Mouse (Mus musculus): ENCODE data around the gene Smap2. TPM values are rescaled to one million over a fixed set of nuclear protein-coding genes. Genes with fewer than 3 reads are reported as not detected.
"Not testable (repeated sequence)": the region's sequence is repeated elsewhere in the genome, so short reads cannot be mapped to it uniquely, and the experiment has no call there.

The Smap2 gene
- total and polyA plus RNA-seq, 3 experiments: 20.1 to 110 (median 29.1) TPM

- no peak overlapping the region for H3K9ac ChIP-seq (ENCODE audit: insufficient read depth, low read depth)
- no peak overlapping the region for H3K4me2 ChIP-seq (ENCODE audit: insufficient read depth, low read depth, poor library complexity, severe bottlenecking)
- H3K79me2 ChIP-seq (replicated peaks; ENCODE audit: control insufficient read depth, extremely low read depth, insufficient read depth, poor library complexity, severe bottlenecking): no peaks in the 10 kb centered on the region
- DNase-seq (ENCODE audit: extremely low read depth): no peak
- no peaks in the 10 kb centered on the region for H3K27me3 ChIP-seq (replicated peaks)
- H3K4me1 ChIP-seq (ENCODE audit: control insufficient read depth in 1 of 2, insufficient read depth in 2 of 2): no peaks in the 10 kb centered on the region
- H3K9me3 ChIP-seq (replicated peaks; ENCODE audit: low read length): no peaks in the 10 kb centered on the region
- no peak overlapping the region for H3K4me3 ChIP-seq (replicated peaks in 1 of 3; ENCODE audit: low read depth in 2 of 3, low read length in 2 of 3, poor library complexity in 1 of 3)
- H3K27ac ChIP-seq (ENCODE audit: insufficient read depth, low read depth): no peak overlapping the region
- peaks cover 33 to 76% of the 10 kb centered on the region in 2 experiments for H3K36me3 ChIP-seq (replicated peaks in 1 of 2; ENCODE audit: control insufficient read depth in 1 of 2, insufficient read depth in 1 of 2, low read length in 1 of 2)
- TF ChIP-seq JUN (IDR thresholded peaks at IDR 0.05; ENCODE audit: insufficient read depth, low read depth, low read length) (no peak), PAX5 (IDR thresholded peaks at IDR 0.05; ENCODE audit: low read length) (no peak), KAT2A (IDR thresholded peaks at IDR 0.05; ENCODE audit: insufficient replicate concordance, low read length) (no peak), MXI1 (IDR thresholded peaks at IDR 0.05; ENCODE audit: low read depth, low read length) (no peak), RCOR1 (conservative IDR thresholded peaks at IDR 0.05; ENCODE audit: low read depth, low read length) (no peak), USF1 (IDR thresholded peaks at IDR 0.05; ENCODE audit: low read depth, low read length) (no peak), POLR2A (IDR thresholded peaks at IDR 0.05; ENCODE audit: low read depth, low read length) (no peak), POLR2AphosphoS2 (IDR thresholded peaks at IDR 0.05; ENCODE audit: low read depth, low read length) (no peak), JUND (conservative IDR thresholded peaks at IDR 0.05; ENCODE audit: low read depth, low read length) (no peak), EP300 (IDR thresholded peaks at IDR 0.05; ENCODE audit: low read length) (no peak), ZC3H11A (IDR thresholded peaks at IDR 0.05; ENCODE audit: low read depth, low read length) (no peak), HCFC1 (IDR thresholded peaks at IDR 0.05; ENCODE audit: low read depth, low read length) (no peak), ELF1 (IDR thresholded peaks at IDR 0.05; ENCODE audit: low read depth, low read length) (no peak), TCF12 (IDR thresholded peaks at IDR 0.05; ENCODE audit: low read depth, low read length) (no peak), RAD21 (IDR thresholded peaks at IDR 0.05; ENCODE audit: low read depth, low read length) (no peak), TBP (conservative IDR thresholded peaks at IDR 0.05; ENCODE audit: low read depth, low read length) (no peak), SMC3 (IDR thresholded peaks at IDR 0.05; ENCODE audit: low read depth, low read length) (no peak), CTCF (conservative IDR thresholded peaks at IDR 0.05 in 1 of 2, IDR thresholded peaks at IDR 0.05 in 1 of 2; ENCODE audit: low read depth in 2 of 2, low read length in 2 of 2) (no peak), ETS1 (conservative IDR thresholded peaks at IDR 0.05; ENCODE audit: low read depth, low read length) (no peak), NRF1 (IDR thresholded peaks at IDR 0.05; ENCODE audit: low read depth, low read length) (no peak)
- dilution Hi-C loops (cut with MboI; ENCODE audit: extremely low pct_ligation_motif_present, extremely low pct_unique_long_range_greater_than_20kb, low sequenced_read_pairs) (no loop called here), in situ Hi-C loops (cut with MboI; ENCODE audit: low pct_ligation_motif_present, low pct_unique_long_range_greater_than_20kb, low sequenced_read_pairs) (loop anchor here (10.0 kb wide), 1 partner anchor 159 kb away; no protein-coding TSS in a partner anchor)
Observed at GRCm38 (mm10) chr4:121065336-121065735, 48.3 kb upstream of the Smap2 start.

GRCm38 (mm10) chr4:121059218-121059617 is 42.2 kb upstream of the Smap2 start:
- H3K27ac ChIP-seq (ENCODE audit: insufficient read depth, low read depth); H3K9me3 ChIP-seq (replicated peaks; ENCODE audit: low read length); H3K79me2 ChIP-seq (replicated peaks; ENCODE audit: control insufficient read depth, extremely low read depth, insufficient read depth, poor library complexity, severe bottlenecking); dilution Hi-C loops (cut with MboI; ENCODE audit: extremely low pct_ligation_motif_present, extremely low pct_unique_long_range_greater_than_20kb, low sequenced_read_pairs); H3K4me1 ChIP-seq (ENCODE audit: control insufficient read depth in 1 of 2, insufficient read depth in 2 of 2); H3K4me3 ChIP-seq (replicated peaks in 1 of 3; ENCODE audit: low read depth in 2 of 3, low read length in 2 of 3, poor library complexity in 1 of 3); H3K9ac ChIP-seq (ENCODE audit: insufficient read depth, low read depth); DNase-seq (ENCODE audit: extremely low read depth); H3K4me2 ChIP-seq (ENCODE audit: insufficient read depth, low read depth, poor library complexity, severe bottlenecking); in situ Hi-C loops (cut with MboI; ENCODE audit: low pct_ligation_motif_present, low pct_unique_long_range_greater_than_20kb, low sequenced_read_pairs); H3K27me3 ChIP-seq (replicated peaks): not testable (repeated sequence)
- peaks cover 24 to 65% of the 10 kb centered on the region in 2 experiments for H3K36me3 ChIP-seq (replicated peaks in 1 of 2; ENCODE audit: control insufficient read depth in 1 of 2, insufficient read depth in 1 of 2, low read length in 1 of 2)
